8 mouse cellular contexts compared by ENCODE assay signal in the genomic region with DNA sequence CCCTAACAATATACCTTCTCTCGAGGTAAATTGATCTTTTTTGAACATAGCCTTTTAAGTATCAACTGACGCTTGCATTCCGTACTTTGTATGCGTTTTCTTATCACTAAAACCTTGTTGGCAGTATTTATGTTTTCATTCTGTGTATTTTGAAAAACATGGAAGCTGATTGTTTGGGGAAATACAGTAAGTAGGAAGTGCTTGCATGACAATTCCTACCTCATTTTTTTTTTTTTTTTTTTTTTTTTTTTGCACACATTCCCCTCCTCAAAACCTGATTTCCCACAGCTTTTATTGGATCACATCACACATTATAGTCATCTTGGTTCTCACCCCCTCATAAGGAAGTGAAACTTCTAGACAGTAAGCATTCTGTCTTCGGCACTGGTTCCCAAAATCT. TPM values are rescaled to one million over a fixed set of nuclear protein-coding genes. Genes with fewer than 3 reads are reported as not detected.
DNase-seq lines count a peak whose midpoint lies in the region; ATAC-seq lines count a peak whose summit lies in the region.

No protein-coding gene starts in this region.

- peak overlapping the region; percentile 84 for H3K4me3 ChIP-seq in kidney, embryonic 15.5 days (replicated peaks)
- H3K4me3 ChIP-seq in embryonic facial prominence, embryonic 13.5 days, result peak overlapping the region; percentile 77
- no peak overlapping the region; the same call in 1 of the 2 replicates for H3K4me3 ChIP-seq in limb, embryonic 11.5 days (ENCODE audit: low read depth, low read length)
- no peak overlapping the region for H3K4me3 ChIP-seq in neural tube, embryonic 12.5 days

- peaks cover 15% of the 10 kb centered on the region for H3K4me1 ChIP-seq in kidney, embryonic 15.5 days
- H3K4me1 ChIP-seq in embryonic facial prominence, embryonic 13.5 days, result peaks cover 19% of the 10 kb centered on the region
- no peaks in the 10 kb centered on the region for H3K4me1 ChIP-seq in limb, embryonic 11.5 days (ENCODE audit: control insufficient read depth, insufficient read depth, low read length)
- peaks cover 13% of the 10 kb centered on the region for H3K4me1 ChIP-seq in neural tube, embryonic 12.5 days

- H3K36me3 ChIP-seq in kidney, embryonic 15.5 days, result peaks cover 30% of the 10 kb centered on the region
- peaks cover 7% of the 10 kb centered on the region for H3K36me3 ChIP-seq in embryonic facial prominence, embryonic 13.5 days
- 0 out of 2 replicates have a peak, but pooled peaks cover 1% of the 10 kb centered on the region for H3K36me3 ChIP-seq in limb, embryonic 11.5 days (ENCODE audit: control insufficient read depth, insufficient read depth, low read length)
- peaks cover 10% of the 10 kb centered on the region; the same call in 1 of the 2 replicates for H3K36me3 ChIP-seq in neural tube, embryonic 12.5 days

- no peak for ATAC-seq in kidney, embryonic 15.5 days (replicated peaks; ENCODE audit: low FRiP score)
- no peak for ATAC-seq in embryonic facial prominence, embryonic 13.5 days (ENCODE audit: insufficient number of reproducible peaks, insufficient read depth, low FRiP score, low TSS enrichment, low read depth)
- ATAC-seq in limb, embryonic 11.5 days (ENCODE audit: insufficient number of reproducible peaks, low FRiP score, low TSS enrichment, low read depth), result no peak
- ATAC-seq in neural tube, embryonic 12.5 days (ENCODE audit: low FRiP score, low read depth), result no peak

- H3K27me3 ChIP-seq in kidney, embryonic 15.5 days, result no peaks in the 10 kb centered on the region
- H3K27me3 ChIP-seq in embryonic facial prominence, embryonic 13.5 days, result no peaks in the 10 kb centered on the region; the same call in 1 of the 2 replicates
- no peaks in the 10 kb centered on the region for H3K27me3 ChIP-seq in limb, embryonic 11.5 days (ENCODE audit: control insufficient read depth, insufficient read depth, low read length)
- no peaks in the 10 kb centered on the region for H3K27me3 ChIP-seq in neural tube, embryonic 12.5 days (replicated peaks)

- H3K4me2 ChIP-seq in kidney, embryonic 15.5 days, result peak overlapping the region; percentile 97
- peak overlapping the region; percentile 97 for H3K4me2 ChIP-seq in embryonic facial prominence, embryonic 13.5 days
- peak overlapping the region; percentile 71; the same call in 1 of the 2 replicates for H3K4me2 ChIP-seq in limb, embryonic 11.5 days (ENCODE audit: low read depth, severe bottlenecking)
- peak overlapping the region; percentile 96 for H3K4me2 ChIP-seq in neural tube, embryonic 12.5 days (replicated peaks)

- no peaks in the 10 kb centered on the region for H3K9me3 ChIP-seq in kidney, embryonic 15.5 days (replicated peaks)
- no peaks in the 10 kb centered on the region for H3K9me3 ChIP-seq in embryonic facial prominence, embryonic 13.5 days
- no peaks in the 10 kb centered on the region for H3K9me3 ChIP-seq in limb, embryonic 11.5 days (ENCODE audit: control insufficient read depth, low read length)
- H3K9me3 ChIP-seq in neural tube, embryonic 12.5 days, result no peaks in the 10 kb centered on the region

- H3K9ac ChIP-seq in kidney, embryonic 15.5 days, result peak overlapping the region; percentile 69; the same call in 1 of the 2 replicates
- H3K9ac ChIP-seq in embryonic facial prominence, embryonic 13.5 days, result peak overlapping the region; percentile 82
- no peak overlapping the region for H3K9ac ChIP-seq in limb, embryonic 11.5 days (ENCODE audit: low read length)
- H3K9ac ChIP-seq in neural tube, embryonic 12.5 days, result no peak overlapping the region

- H3K27ac ChIP-seq in kidney, embryonic 15.5 days, result no peak overlapping the region
- no peak overlapping the region for H3K27ac ChIP-seq in embryonic facial prominence, embryonic 13.5 days
- H3K27ac ChIP-seq in limb, embryonic 11.5 days (replicated peaks; ENCODE audit: low read depth, low read length), result no peak overlapping the region
- H3K27ac ChIP-seq in neural tube, embryonic 12.5 days, result no peak overlapping the region

- intact Hi-C loops in left cerebral cortex, postnatal 25 days (cut with DNase I), result loop anchor here (5.0 kb wide), 1 partner anchor 234 kb away; the partner anchor contains the start of genes Ddias and Prcp

- WGBS in kidney, embryonic 15.5 days, result 83% methylated on average over 5 of the region's 5 CpGs
- 84% methylated on average over 5 of the region's 5 CpGs for WGBS in embryonic facial prominence, embryonic 13.5 days
- WGBS in limb, embryonic 11.5 days, result 90% methylated on average over 5 of the region's 5 CpGs
- WGBS in neural tube, embryonic 12.5 days, result 93% methylated on average over 5 of the region's 5 CpGs

- DNase-seq in kidney, postnatal 14 days, result no peak
- no peak for DNase-seq in limb, embryonic 11.5 days (ENCODE audit: low spot score)
- DNase-seq in left cerebral cortex, postnatal 25 days (ENCODE audit: low spot score in 2 of 2), result no peak
- DNase-seq in thymus, postnatal 25 days, result no peak
- no peak for DNase-seq in MN1 (ENCODE audit: low spot score)

RNA-seq across cellular contexts. Expression of gene Ankrd42, which starts 1.1 kb away (rescaled TPM):
- 6.2 and 7.7 TPM in 2 replicates for polyA plus RNA-seq in kidney, embryonic 15.5 days (2015; fragmentation: Nextera tagmentation; extraction: Ambion mirVana)
- polyA plus RNA-seq in embryonic facial prominence, embryonic 13.5 days (2015; fragmentation: Nextera tagmentation; extraction: Ambion mirVana), result 10.8 and 11.4 TPM in 2 replicates
- polyA plus RNA-seq in limb, embryonic 11.5 days (2014; fragmentation: Nextera tagmentation; extraction: Ambion mirVana), result 6.8 and 7.5 TPM in 2 replicates
- 12.3 TPM in 2 replicates for polyA plus RNA-seq in neural tube, embryonic 12.5 days (2016; fragmentation: Nextera tagmentation; extraction: Ambion mirVana)
- 10 to 100 TPM; 20.7 to 20.9 TPM for total RNA-seq in left cerebral cortex, postnatal 25 days (2021)

RNA-seq across cellular contexts. Expression of gene Pcf11, which starts 31.7 kb away (rescaled TPM):
- 21.9 TPM in 2 replicates for polyA plus RNA-seq in kidney, embryonic 15.5 days (2015; fragmentation: Nextera tagmentation; extraction: Ambion mirVana)
- 27.2 and 32.5 TPM in 2 replicates for polyA plus RNA-seq in embryonic facial prominence, embryonic 13.5 days (2015; fragmentation: Nextera tagmentation; extraction: Ambion mirVana)
- polyA plus RNA-seq in limb, embryonic 11.5 days (2014; fragmentation: Nextera tagmentation; extraction: Ambion mirVana), result 22.0 and 23.3 TPM in 2 replicates
- 27.3 and 29.0 TPM in 2 replicates for polyA plus RNA-seq in neural tube, embryonic 12.5 days (2016; fragmentation: Nextera tagmentation; extraction: Ambion mirVana)
- 10 to 100 TPM; 47.4 to 49.8 TPM for total RNA-seq in left cerebral cortex, postnatal 25 days (2021)

Comparison
In these comparisons a context has a peak if more than half of its experiments do, and no peak if none do; other contexts are left out.
1. H3K4me3 ChIP-seq: peak in kidney, embryonic 15.5 days (single experiment) and embryonic facial prominence, embryonic 13.5 days (single experiment); none in limb, embryonic 11.5 days (single experiment) and neural tube, embryonic 12.5 days (single experiment).
2. H3K9ac ChIP-seq: peak in kidney, embryonic 15.5 days (single experiment) and embryonic facial prominence, embryonic 13.5 days (single experiment); none in limb, embryonic 11.5 days (single experiment) and neural tube, embryonic 12.5 days (single experiment).
3. Peak in every context shown above with its lines, with median percentiles within 50 percentile points of each other: H3K4me2 ChIP-seq.